Mouse (Mus musculus) central nervous system, embryonic 14 days (tissue): ENCODE data around the gene Prtn3. TPM values are rescaled to one million over a fixed set of nuclear protein-coding genes. Genes with fewer than 3 reads are reported as not detected.

Source experiments
- polyA plus RNA-seq: library from polyadenylated mRNA; depleted of rRNA; stranded (reverse); fragments of >200 nt; gene quantifications from 2 replicates; pipeline ENCODE4 v1.2.3, GENCODE M21; 2012; rRNA removed

Gene Prtn3
- polyA plus RNA-seq, result 14.8 and 17.6 TPM in 2 replicates

DNA sequence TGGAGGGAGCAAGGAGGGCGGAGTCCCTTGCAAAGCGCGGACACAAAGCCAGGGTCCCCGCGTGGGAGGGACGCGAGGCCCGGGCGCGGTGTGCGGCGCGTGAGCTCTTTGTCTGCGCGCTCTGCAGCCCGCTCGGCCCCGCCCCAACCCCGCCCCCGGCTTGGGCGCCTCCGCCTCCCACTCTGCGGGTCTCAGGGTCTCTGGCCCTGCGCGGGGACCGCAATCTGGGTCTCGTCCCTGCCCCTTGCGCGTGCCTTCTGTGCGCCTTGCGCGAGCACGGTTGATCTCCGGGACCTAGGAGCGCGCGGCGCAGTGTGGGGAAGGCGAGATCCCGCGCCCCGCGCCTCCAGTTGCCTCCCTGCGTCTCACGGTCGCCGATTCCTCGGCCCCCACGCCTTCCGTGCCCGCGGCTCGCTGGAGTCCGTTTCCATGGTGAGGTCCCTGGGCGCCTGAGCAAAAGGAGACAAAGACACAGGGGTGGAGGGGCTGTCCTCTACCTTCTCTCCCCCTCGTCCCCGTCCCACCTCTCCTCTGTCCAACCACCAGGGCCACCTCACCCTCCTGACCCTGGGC lies at the start of gene Prtn3, which contains the start of gene Plppr3:
Gene Prtn3, plus strand, starts transcription at position 187 of the 573 bp plus-strand sequence.
Gene Plppr3, minus strand, starts transcription at position 345 of the 573 bp plus-strand sequence.

DNA sequence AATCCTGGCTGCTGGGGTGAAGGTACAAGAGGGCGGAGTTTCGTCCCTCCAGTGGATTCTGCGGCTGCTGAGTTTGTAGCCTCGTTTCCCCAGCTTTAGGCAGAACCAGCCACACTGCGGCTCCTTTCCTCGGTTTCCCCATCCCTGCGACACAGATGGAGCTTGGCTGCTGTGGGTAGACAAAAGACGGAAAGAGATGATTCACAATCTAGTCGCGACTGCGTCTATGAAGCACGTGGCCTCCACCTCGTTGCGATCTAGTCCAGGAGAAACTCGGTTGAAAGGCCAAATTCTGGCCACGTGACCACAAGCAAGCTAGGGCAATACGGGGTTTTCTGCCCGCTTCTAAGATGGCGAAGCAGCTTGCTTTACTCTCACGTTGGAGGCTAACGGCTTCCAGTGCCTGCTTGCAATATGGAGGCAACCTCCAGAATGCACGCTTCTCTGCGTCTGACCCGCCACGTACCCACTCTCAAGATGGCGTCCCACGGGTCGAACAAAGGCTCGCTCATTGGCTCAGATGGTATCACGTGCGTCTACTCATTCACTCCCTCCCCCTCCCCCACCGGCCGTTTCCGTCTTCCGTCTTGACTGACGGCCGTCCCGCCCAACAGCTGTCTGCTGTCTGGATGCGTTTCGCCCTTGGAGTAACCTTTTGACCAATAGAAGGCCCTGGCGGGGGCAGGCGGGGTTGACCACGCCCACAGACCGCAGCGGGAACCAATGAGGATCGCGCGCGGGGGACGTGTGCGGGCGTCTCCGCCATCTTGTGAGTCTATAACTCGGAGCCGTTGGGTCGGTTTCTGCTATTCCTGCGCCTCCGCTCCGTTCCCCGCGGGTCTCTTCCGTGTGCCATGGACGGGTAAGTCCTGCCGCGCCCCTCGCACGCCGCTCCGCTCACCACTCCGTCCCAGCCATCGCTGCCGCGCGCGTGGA lies 20.1 kb upstream of the Prtn3 start, which contains the start of gene Ptbp1:
Gene Ptbp1, plus strand, starts transcription at position 568 of the 936 bp plus-strand sequence.

DNA sequence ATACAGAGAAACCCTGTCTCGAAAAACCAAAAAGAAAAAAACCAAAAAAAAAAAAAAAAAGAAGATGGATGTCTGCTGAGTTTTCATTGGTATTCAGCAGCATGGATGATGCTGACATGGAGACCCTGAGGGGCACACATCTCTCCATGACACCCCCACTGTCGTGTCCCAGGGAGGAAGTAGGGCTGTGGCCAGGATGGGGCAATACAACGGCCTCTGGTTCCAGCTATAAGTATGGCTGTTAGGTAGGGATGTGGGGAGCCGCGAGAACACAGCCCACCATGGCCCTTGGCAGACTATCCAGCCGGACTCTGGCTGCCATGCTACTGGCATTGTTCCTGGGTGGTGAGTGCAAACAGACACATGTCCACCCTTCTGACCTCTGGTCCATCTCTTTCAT lies 11.8 kb downstream of the Prtn3 start, which contains the start of gene Elane:
Gene Elane, plus strand, starts transcription at position 194 of the 400 bp plus-strand sequence.

DNA sequence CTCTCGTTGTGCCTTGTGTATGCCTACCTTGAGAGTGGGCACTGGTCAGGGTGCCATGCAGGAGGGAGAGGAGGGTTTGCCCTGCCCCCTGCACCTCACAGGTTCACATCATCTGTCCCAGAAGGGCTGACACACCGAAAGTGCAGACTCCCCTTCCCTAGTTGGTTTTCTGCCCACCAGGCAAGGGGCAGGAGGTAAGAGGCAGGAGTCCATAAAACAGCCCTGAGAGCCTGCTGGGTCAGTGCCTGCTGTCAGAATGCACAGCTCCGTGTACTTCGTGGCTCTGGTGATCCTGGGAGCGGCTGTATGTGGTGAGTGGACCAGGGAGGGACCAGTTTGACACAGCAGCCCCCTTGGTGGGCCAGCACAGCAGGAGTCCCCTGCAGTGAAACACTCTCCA lies 16.4 kb downstream of the Prtn3 start, which contains the start of gene Cfd:
Gene Cfd, plus strand, starts transcription at position 184 of the 400 bp plus-strand sequence.

DNA sequence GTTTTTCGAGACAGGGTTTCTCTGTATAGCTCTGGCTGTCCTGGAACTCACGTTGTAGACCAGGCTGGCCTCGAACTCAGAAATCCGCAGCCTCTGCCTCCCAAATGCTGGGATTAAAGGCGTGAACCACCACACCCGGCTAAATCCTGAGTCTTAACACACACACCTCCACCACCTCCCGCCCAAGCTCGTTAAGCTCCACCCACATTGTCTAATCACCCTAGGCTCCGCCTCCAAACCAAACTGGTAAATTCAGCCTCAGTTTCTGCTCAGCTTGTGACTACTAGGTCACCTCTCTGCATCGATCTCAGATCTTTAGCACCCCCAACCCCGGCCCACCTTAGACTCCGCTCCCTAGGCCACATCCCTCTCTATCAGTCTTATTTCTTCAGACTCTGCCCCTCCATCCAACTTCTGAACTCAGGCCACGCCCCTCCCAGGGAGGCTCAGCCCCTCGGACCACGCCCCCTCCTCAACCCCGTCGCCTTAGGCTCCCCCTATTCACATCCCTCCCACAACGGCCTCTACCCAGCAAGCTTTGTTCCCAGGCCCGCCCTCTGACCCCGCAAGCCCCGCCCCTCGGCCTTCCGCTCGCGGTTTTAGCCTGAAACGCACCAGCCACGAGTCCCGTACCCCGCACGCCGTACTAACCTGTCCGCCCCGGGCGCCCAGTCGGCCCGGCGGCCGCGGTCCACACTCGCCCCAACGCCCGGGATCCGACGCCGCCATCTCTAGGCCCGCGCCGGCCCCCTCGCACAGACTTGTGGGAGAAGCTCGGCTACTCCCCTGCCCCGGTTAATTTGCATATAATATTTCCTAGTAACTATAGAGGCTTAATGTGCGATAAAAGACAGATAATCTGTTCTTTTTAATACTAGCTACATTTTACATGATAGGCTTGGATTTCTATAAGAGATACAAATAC lies 34.2 kb downstream of the Prtn3 start, which contains the start of gene Med16:
Gene Med16, minus strand, starts transcription at position 757 of the 925 bp plus-strand sequence.

GRCm38 (mm10) chr10:79910556-79910955 lies 36.3 kb downstream of the Prtn3 start, which contains the start of gene Gm26602:
Gene Gm26602 (plus strand): TSS chr10:79910856.

GRCm38 (mm10) chr10:79916808-79917531 lies 42.7 kb downstream of the Prtn3 start, which contains the start of gene Kiss1r:
Gene Kiss1r (plus strand): TSS chr10:79916971.

DNA sequence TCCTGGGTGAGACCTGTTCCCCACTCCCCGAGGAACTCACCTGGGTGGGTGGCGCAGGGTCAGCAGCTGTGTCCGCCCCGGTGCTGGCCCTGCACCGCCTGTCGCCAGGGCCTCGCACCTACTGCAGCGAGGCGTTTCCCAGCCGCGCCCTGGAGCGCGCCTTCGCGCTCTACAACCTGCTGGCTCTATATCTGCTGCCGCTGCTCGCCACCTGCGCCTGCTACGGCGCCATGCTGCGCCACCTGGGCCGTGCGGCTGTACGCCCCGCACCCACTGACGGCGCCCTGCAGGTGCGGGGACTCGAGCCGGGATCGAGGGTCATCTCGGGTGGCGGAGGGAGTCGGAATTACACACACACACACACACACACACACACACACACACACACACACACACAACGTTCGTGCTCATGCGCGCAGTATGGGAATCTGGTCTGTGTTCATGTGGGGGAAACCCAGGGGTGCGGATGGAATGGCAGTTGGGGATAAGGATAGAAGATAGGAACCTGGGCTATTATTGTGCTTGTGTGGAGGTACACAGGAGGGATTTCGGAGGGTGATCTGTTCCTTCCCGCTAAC lies 46.8 kb downstream of the Prtn3 start, which contains the start of gene R3hdm4:
Gene R3hdm4, minus strand, starts transcription at position 251 of the 578 bp plus-strand sequence.

DNA sequence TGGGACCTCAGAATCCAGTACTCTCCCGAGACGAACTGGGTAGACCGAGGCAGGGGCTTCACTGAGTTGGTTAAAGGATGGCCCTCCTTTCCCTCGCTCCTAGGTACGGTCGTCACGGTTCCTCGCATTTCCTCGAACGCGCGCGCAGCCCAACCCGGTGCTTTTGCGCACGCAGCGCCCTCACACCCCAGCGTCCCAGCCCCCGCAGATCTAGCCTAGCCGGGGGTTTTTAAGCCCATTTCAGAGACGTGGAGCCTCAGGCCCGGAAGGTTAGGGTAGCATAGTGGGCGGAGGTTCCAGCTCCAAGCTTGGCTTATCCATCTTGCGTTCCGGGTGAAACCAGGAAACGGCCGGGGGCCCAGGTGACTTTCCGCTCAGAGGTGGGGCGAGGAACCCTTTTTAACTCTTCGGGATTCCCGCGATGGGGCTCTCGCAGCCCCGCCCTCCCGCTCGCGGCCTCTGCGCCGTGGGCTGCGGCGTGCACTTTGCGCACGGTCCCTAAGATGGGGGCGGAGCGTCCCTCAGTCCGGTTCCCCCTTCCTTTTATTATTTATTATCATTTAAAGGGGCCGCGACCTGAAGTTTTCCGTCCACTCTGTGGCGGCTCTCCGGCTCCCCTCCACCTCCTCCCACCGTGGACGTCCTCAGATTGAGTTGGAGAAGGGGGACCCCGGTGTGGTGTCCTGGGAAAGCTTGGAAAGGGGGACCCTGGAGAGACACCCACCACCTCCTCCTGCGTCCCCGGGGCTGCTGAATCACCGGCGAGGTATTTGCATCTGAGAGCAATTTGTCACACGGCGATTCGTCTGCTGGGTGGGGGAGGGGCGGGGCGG lies 52.4 kb downstream of the Prtn3 start, which contains the start of gene Arid3a:
Gene Arid3a, plus strand, starts transcription at position 553 of the 833 bp plus-strand sequence.

Other genes with a start within 250 kb of the Prtn3 start
- gene Shc2, start 236.6 kb upstream of the Prtn3 start, polyA plus RNA-seq, result 41.4 and 51.8 TPM in 2 replicates
- gene Odf3l2, start 228.7 kb upstream of the Prtn3 start, polyA plus RNA-seq, result 0.13 TPM in 1 of 2 replicates, not detected in the other
- 0.74 and 1.9 TPM in 2 replicates for gene Madcam1, start 209.9 kb upstream of the Prtn3 start, polyA plus RNA-seq
- gene Tpgs1, start 205.1 kb upstream of the Prtn3 start, polyA plus RNA-seq, result 71.9 and 73.4 TPM in 2 replicates
- 129 and 130 TPM in 2 replicates for gene Cdc34, start 192.3 kb upstream of the Prtn3 start, polyA plus RNA-seq
- gene Gzmm, start 185.5 kb upstream of the Prtn3 start, polyA plus RNA-seq, result 1.2 and 1.8 TPM in 2 replicates
- gene Bsg, start 170.0 kb upstream of the Prtn3 start, polyA plus RNA-seq, result 479 and 560 TPM in 2 replicates
- gene Hcn2, start 157.8 kb upstream of the Prtn3 start, polyA plus RNA-seq, result 7.4 and 8.4 TPM in 2 replicates
- gene Polrmt, start 127.9 kb upstream of the Prtn3 start, polyA plus RNA-seq, result 63.8 and 70.7 TPM in 2 replicates
- gene Fgf22, start 119.4 kb upstream of the Prtn3 start, polyA plus RNA-seq, result 0.55 and 0.59 TPM in 2 replicates
- gene Rnf126, start 107.5 kb upstream of the Prtn3 start, polyA plus RNA-seq, result 151 and 157 TPM in 2 replicates
- 1.9 and 3.5 TPM in 2 replicates for gene Fstl3, start 97.2 kb upstream of the Prtn3 start, polyA plus RNA-seq
- 0.10 and 0.13 TPM in 2 replicates for gene Prss57, start 83.5 kb upstream of the Prtn3 start, polyA plus RNA-seq
- gene Palm, start 80.9 kb upstream of the Prtn3 start, polyA plus RNA-seq, result 138 and 149 TPM in 2 replicates
- 0.93 and 0.94 TPM in 2 replicates for gene Misp, start 53.5 kb upstream of the Prtn3 start, polyA plus RNA-seq
- gene Ptbp1, start 20.0 kb upstream of the Prtn3 start, polyA plus RNA-seq, result 210 and 249 TPM in 2 replicates
- 764 and 843 TPM in 2 replicates for gene Plppr3, start 158 bp downstream of the Prtn3 start, polyA plus RNA-seq
- 0.29 and 0.48 TPM in 2 replicates for gene Elane, start 11.8 kb downstream of the Prtn3 start, polyA plus RNA-seq
- gene Cfd, start 16.4 kb downstream of the Prtn3 start, polyA plus RNA-seq, result 0.32 and 0.45 TPM in 2 replicates
- gene Med16, start 34.4 kb downstream of the Prtn3 start, polyA plus RNA-seq, result 72.2 and 72.6 TPM in 2 replicates
- not detected in 2 replicates for gene Gm26602, start 36.4 kb downstream of the Prtn3 start, polyA plus RNA-seq
- gene Kiss1r, start 42.5 kb downstream of the Prtn3 start, polyA plus RNA-seq, result 2.9 and 3.3 TPM in 2 replicates
- 151 and 165 TPM in 2 replicates for gene R3hdm4, start 46.7 kb downstream of the Prtn3 start, polyA plus RNA-seq
- 5.7 and 5.8 TPM in 2 replicates for gene Arid3a, start 52.6 kb downstream of the Prtn3 start, polyA plus RNA-seq
- gene Wdr18, start 85.7 kb downstream of the Prtn3 start, polyA plus RNA-seq, result 56.8 and 61.0 TPM in 2 replicates
- 0.28 and 0.36 TPM in 2 replicates for gene Grin3b, start 96.2 kb downstream of the Prtn3 start, polyA plus RNA-seq
- gene Tmem259, start 109.9 kb downstream of the Prtn3 start, polyA plus RNA-seq, result 232 and 237 TPM in 2 replicates
- 24.5 and 48.2 TPM in 2 replicates for gene Cnn2, start 114.1 kb downstream of the Prtn3 start, polyA plus RNA-seq
- 11.6 and 12.4 TPM in 2 replicates for gene Abca7, start 122.0 kb downstream of the Prtn3 start, polyA plus RNA-seq
- gene Arhgap45, start 142.2 kb downstream of the Prtn3 start, polyA plus RNA-seq, result 4.7 and 6.9 TPM in 2 replicates
- 262 and 267 TPM in 2 replicates for gene Polr2e, start 165.3 kb downstream of the Prtn3 start, polyA plus RNA-seq
- 405 and 406 TPM in 2 replicates for gene Gpx4, start 172.7 kb downstream of the Prtn3 start, polyA plus RNA-seq
- gene Sbno2, start 231.1 kb downstream of the Prtn3 start, polyA plus RNA-seq, result 28.9 and 30.5 TPM in 2 replicates
- 122 and 127 TPM in 2 replicates for gene Stk11, start 241.3 kb downstream of the Prtn3 start, polyA plus RNA-seq